In the genomic region with DNA sequence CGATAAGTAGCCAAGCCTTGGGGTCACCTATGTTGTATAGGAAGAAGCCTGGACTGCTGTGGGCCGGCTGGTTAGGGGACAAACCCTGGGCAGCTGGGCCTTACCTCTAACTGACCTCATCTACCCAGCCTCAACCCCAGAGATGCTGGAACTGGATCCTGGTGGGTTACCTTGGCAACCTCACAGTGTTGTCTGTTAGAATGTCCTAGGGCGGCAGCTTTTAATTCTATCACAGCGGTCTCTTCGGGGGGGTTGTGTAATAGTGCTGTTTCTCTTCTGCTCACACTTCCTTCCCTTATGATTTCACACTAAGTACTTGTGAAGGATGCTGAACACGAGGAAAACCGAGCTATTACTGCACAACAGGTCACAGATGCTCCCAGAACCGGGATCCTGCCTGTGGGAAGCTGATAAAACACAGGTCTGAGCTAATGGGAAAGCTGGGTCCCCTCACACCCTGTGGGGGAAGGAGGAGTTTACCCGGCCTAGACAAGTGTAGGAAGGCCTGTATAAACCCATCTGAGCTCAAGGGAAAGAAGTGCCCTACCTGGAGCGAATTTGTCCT, we compare ENCODE assay signal across 19 mouse cellular contexts. TPM values are rescaled to one million over a fixed set of nuclear protein-coding genes. Genes with fewer than 3 reads are reported as not detected.
DNase-seq lines count a peak whose midpoint lies in the region; ATAC-seq and TF ChIP-seq lines count a peak whose summit lies in the region.
"Had no signal": no experiment of that assay in that cellular context is flagged by ENCODE, and none has a peak within 500 bp of the region (broad histone marks: within the 10 kb centered on the region; RNA-seq: fewer than 3 reads in every experiment).

No protein-coding gene starts in this region.

- TF ChIP-seq CTCF in gastrocnemius, adult 2 months (IDR thresholded peaks at IDR 0.05), result no peak

- no peak; the same call in 1 of the 2 replicates for ATAC-seq in midbrain, embryonic 11.5 days (ENCODE audit: low FRiP score)
- ATAC-seq in midbrain, embryonic 16.5 days, result no peak
- ATAC-seq: activated CD4-positive, CD25-positive, alpha-beta regulatory T cell, adult 4 months; forebrain, postnatal 0 days had no signal

- H3K36me3 ChIP-seq in midbrain, embryonic 11.5 days (ENCODE audit: control insufficient read depth, insufficient read depth, low read length), result no peaks in the 10 kb centered on the region
- no peaks in the 10 kb centered on the region for H3K36me3 ChIP-seq in midbrain, embryonic 16.5 days (ENCODE audit: control insufficient read depth, insufficient read depth, low read length)
- H3K36me3 ChIP-seq: hindbrain, embryonic 15.5 days; limb, embryonic 13.5 days; liver, embryonic 15.5 days had no signal

- intact Hi-C loops in gastrocnemius, adult 2 months (cut with DNase I), result loop anchor here (5.0 kb wide), 1 partner anchor 240 kb away; no protein-coding TSS in a partner anchor
- intact Hi-C loops in gastrocnemius, postnatal 14 days (cut with DNase I; ENCODE audit: low total_unique reads), result loop anchor here (5.0 kb wide), 2 partner anchors 45 to 225 kb away; no protein-coding TSS in a partner anchor

- 26% methylated on average over 10 of the region's 10 CpGs for WGBS in midbrain, embryonic 11.5 days
- WGBS in midbrain, embryonic 16.5 days, result 29% methylated on average over 10 of the region's 10 CpGs

- no peaks in the 10 kb centered on the region for H3K9me3 ChIP-seq in midbrain, embryonic 11.5 days (ENCODE audit: control insufficient read depth, low read length)
- no peaks in the 10 kb centered on the region for H3K9me3 ChIP-seq in midbrain, embryonic 16.5 days (replicated peaks; ENCODE audit: control insufficient read depth, low read length, poor library complexity, severe bottlenecking)
- H3K9me3 ChIP-seq: hindbrain, embryonic 15.5 days; limb, embryonic 13.5 days; liver, embryonic 15.5 days had no signal

- peaks cover 30% of the 10 kb centered on the region for H3K27me3 ChIP-seq in midbrain, embryonic 11.5 days (ENCODE audit: control insufficient read depth, insufficient read depth, low read length)
- H3K27me3 ChIP-seq in midbrain, embryonic 16.5 days (ENCODE audit: control insufficient read depth, insufficient read depth, low read depth, low read length), result peaks cover 12% of the 10 kb centered on the region

- H3K9ac ChIP-seq in midbrain, embryonic 11.5 days (ENCODE audit: low read length), result no peak overlapping the region
- no peak overlapping the region for H3K9ac ChIP-seq in midbrain, embryonic 16.5 days (ENCODE audit: low read depth, low read length)
- H3K9ac ChIP-seq: forebrain, postnatal 0 days; hindbrain, embryonic 15.5 days; limb, embryonic 13.5 days; liver, embryonic 15.5 days had no signal

- H3K27ac ChIP-seq in gastrocnemius, adult 2 months, result peak overlapping the region; percentile 20; the same call in 1 of the 2 replicates
- no peak overlapping the region for H3K27ac ChIP-seq in midbrain, embryonic 11.5 days (ENCODE audit: low read depth, low read length)
- no peak overlapping the region for H3K27ac ChIP-seq in midbrain, embryonic 16.5 days (ENCODE audit: low read length)
- H3K27ac ChIP-seq: hindbrain, embryonic 15.5 days; limb, embryonic 13.5 days; liver, embryonic 15.5 days had no signal

- no peak overlapping the region for H3K4me3 ChIP-seq in gastrocnemius, adult 2 months
- H3K4me3 ChIP-seq in midbrain, embryonic 11.5 days (ENCODE audit: low read depth, low read length), result no peak overlapping the region
- no peak overlapping the region for H3K4me3 ChIP-seq in midbrain, embryonic 16.5 days (ENCODE audit: low read depth, low read length)
- H3K4me3 ChIP-seq: hindbrain, embryonic 15.5 days; limb, embryonic 13.5 days; liver, embryonic 15.5 days had no signal

- peaks cover 10% of the 10 kb centered on the region for H3K4me1 ChIP-seq in midbrain, embryonic 11.5 days (ENCODE audit: control insufficient read depth, insufficient read depth, low read length)
- peaks cover 22% of the 10 kb centered on the region for H3K4me1 ChIP-seq in midbrain, embryonic 16.5 days (ENCODE audit: control insufficient read depth, insufficient read depth, low read length)

- DNase-seq in gastrocnemius, adult 2 months, result peak; percentile 16
- no peak for DNase-seq in gastrocnemius, postnatal 14 days
- peak; percentile 87 for DNase-seq in midbrain, embryonic 11.5 days (ENCODE audit: low spot score, missing footprints)
- DNase-seq in embryo, embryonic 11 days, result peak; percentile 34
- peak; percentile 49 to 50 for DNase-seq in monocyte, adult 2 months (ENCODE audit: low read depth in 1 of 2, low spot score in 2 of 2)
- no peak for DNase-seq in ovary, postnatal 36 days (ENCODE audit: low spot score)
- no peak for DNase-seq in T-cell, adult 2 months (ENCODE audit: low spot score)
- DNase-seq: adrenal gland, postnatal 25 days; cerebellum, adult 8-10 months; forebrain, postnatal 0 days; kidney, adult 11 months; kidney, postnatal 25 days; layer of hippocampus, adult 9-11 months; thymus, postnatal 4 days had no signal

- no peak overlapping the region for H3K4me2 ChIP-seq in midbrain, embryonic 11.5 days
- H3K4me2 ChIP-seq in midbrain, embryonic 16.5 days (ENCODE audit: low read length), result no peak overlapping the region
- H3K4me2 ChIP-seq: hindbrain, embryonic 15.5 days; limb, embryonic 13.5 days; liver, embryonic 15.5 days had no signal

RNA-seq across cellular contexts. Expression of gene Rftn1, which starts 2.0 kb away (rescaled TPM):
- total RNA-seq in gastrocnemius, adult 2 months (2021), result 10 to 100 TPM; 11.4 to 16.9 TPM
- 10 to 100 TPM; 48.5 to 58.5 TPM for total RNA-seq in gastrocnemius, postnatal 14 days (2021)
- polyA plus RNA-seq in midbrain, embryonic 11.5 days (2014; fragmentation: Nextera tagmentation; extraction: Ambion mirVana), result 3.5 and 4.3 TPM in 2 replicates
- 28.2 and 30.1 TPM in 2 replicates for polyA plus RNA-seq in midbrain, embryonic 16.5 days (2015; fragmentation: Nextera tagmentation; extraction: Ambion mirVana)

Comparison
In these comparisons a context has a peak if more than half of its experiments do, and no peak if none do; other contexts are left out.
1. DNase-seq: peak in gastrocnemius, adult 2 months (single experiment), midbrain, embryonic 11.5 days (single experiment), embryo, embryonic 11 days (single experiment) and monocyte, adult 2 months (2 of 2); none in gastrocnemius, postnatal 14 days (single experiment), ovary, postnatal 36 days (single experiment) and T-cell, adult 2 months (single experiment).